Comparison of ENCODE assay signal across 8 mouse cellular contexts in genomic region chr2:11663961-11664360, GRCm38 (mm10). TPM values are rescaled to one million over a fixed set of nuclear protein-coding genes. Genes with fewer than 3 reads are reported as not detected.
DNase-seq lines count a peak whose midpoint lies in the region; ATAC-seq and TF ChIP-seq lines count a peak whose summit lies in the region.

No protein-coding gene starts in this region.

- no peak overlapping the region for H3K9ac ChIP-seq in embryonic facial prominence, embryonic 14.5 days (ENCODE audit: low read depth, low read length)
- no peak overlapping the region for H3K9ac ChIP-seq in limb, embryonic 13.5 days
- H3K9ac ChIP-seq in midbrain, embryonic 16.5 days (ENCODE audit: low read depth, low read length): no peak overlapping the region

- H3K4me3 ChIP-seq in embryonic facial prominence, embryonic 14.5 days (ENCODE audit: low read depth, low read length): peak overlapping the region; percentile 10; the same call in 1 of the 2 replicates
- H3K4me3 ChIP-seq in limb, embryonic 13.5 days: no peak overlapping the region
- H3K4me3 ChIP-seq in midbrain, embryonic 16.5 days (ENCODE audit: low read depth, low read length): peak overlapping the region; percentile 24
- H3K4me3 ChIP-seq in spleen, adult 2 months (ENCODE audit: extremely low read depth, insufficient read depth, insufficient read length): no peak overlapping the region

- no peaks in the 10 kb centered on the region; the same call in 1 of the 2 replicates for H3K4me1 ChIP-seq in embryonic facial prominence, embryonic 14.5 days (ENCODE audit: control insufficient read depth, insufficient read depth, low read length)
- no peaks in the 10 kb centered on the region for H3K4me1 ChIP-seq in limb, embryonic 13.5 days
- H3K4me1 ChIP-seq in midbrain, embryonic 16.5 days (ENCODE audit: control insufficient read depth, insufficient read depth, low read length): peaks cover 3% of the 10 kb centered on the region; the same call in 1 of the 2 replicates
- H3K4me1 ChIP-seq in spleen, adult 2 months (ENCODE audit: control insufficient read depth, insufficient read depth, insufficient read length): peaks cover 20% of the 10 kb centered on the region; the same call in 1 of the 2 replicates

- H3K27ac ChIP-seq in embryonic facial prominence, embryonic 14.5 days (replicated peaks; ENCODE audit: low read depth, low read length): no peak overlapping the region
- no peak overlapping the region for H3K27ac ChIP-seq in limb, embryonic 13.5 days
- H3K27ac ChIP-seq in midbrain, embryonic 16.5 days (ENCODE audit: low read length): no peak overlapping the region
- peak overlapping the region; percentile 48; the same call in 1 of the 2 replicates for H3K27ac ChIP-seq in spleen, adult 2 months (ENCODE audit: insufficient read depth, low read length)

- peak; percentile 78; the same call in 1 of the 2 replicates for TF ChIP-seq CTCF in spleen, adult 2 months (IDR thresholded peaks at IDR 0.05; ENCODE audit: extremely low read depth, insufficient read depth, insufficient read length, insufficient replicate concordance)

- TF ChIP-seq POLR2A in spleen, adult 2 months (IDR thresholded peaks at IDR 0.05; ENCODE audit: low read depth, low read length): no peak

- DNase-seq in 416B (ENCODE audit: low read depth): peak; percentile 89
- DNase-seq in adrenal gland, postnatal 4 days (ENCODE audit: low spot score in 2 of 2): peak; percentile 43 to 65
- peak; percentile 89 for DNase-seq in embryonic facial prominence, embryonic 14.5 days (ENCODE audit: low spot score)
- DNase-seq in heart, adult 9 months (ENCODE audit: low spot score in 2 of 2): peak; percentile 66 to 83
- peak; percentile 92 for DNase-seq in kidney, adult 9 months
- DNase-seq in spleen, adult 2 months (ENCODE audit: low read depth in 1 of 2, low spot score in 2 of 2): peak; percentile 82 to 89

- 4% methylated on average over 10 of the region's 10 CpGs for WGBS in embryonic facial prominence, embryonic 14.5 days
- 7% methylated on average over 10 of the region's 10 CpGs for WGBS in limb, embryonic 13.5 days
- 3% methylated on average over 10 of the region's 10 CpGs for WGBS in midbrain, embryonic 16.5 days
- 5% methylated on average over 10 of the region's 10 CpGs for WGBS in spleen, adult 2 months

- H3K27me3 ChIP-seq in embryonic facial prominence, embryonic 14.5 days (replicated peaks; ENCODE audit: control insufficient read depth, insufficient read depth, low read length): no peaks in the 10 kb centered on the region
- H3K27me3 ChIP-seq in limb, embryonic 13.5 days: no peaks in the 10 kb centered on the region
- no peaks in the 10 kb centered on the region for H3K27me3 ChIP-seq in midbrain, embryonic 16.5 days (ENCODE audit: control insufficient read depth, insufficient read depth, low read depth, low read length)
- no peaks in the 10 kb centered on the region for H3K27me3 ChIP-seq in spleen, adult 2 months (ENCODE audit: control insufficient read depth, insufficient read depth, low read length)

- no peaks in the 10 kb centered on the region for H3K9me3 ChIP-seq in embryonic facial prominence, embryonic 14.5 days (ENCODE audit: control insufficient read depth, low read length)
- no peaks in the 10 kb centered on the region for H3K9me3 ChIP-seq in limb, embryonic 13.5 days
- H3K9me3 ChIP-seq in midbrain, embryonic 16.5 days (replicated peaks; ENCODE audit: control insufficient read depth, low read length, poor library complexity, severe bottlenecking): no peaks in the 10 kb centered on the region

- peak; percentile 84 for ATAC-seq in embryonic facial prominence, embryonic 14.5 days (ENCODE audit: low read depth)
- peak; percentile 61; the same call in 1 of the 2 replicates for ATAC-seq in limb, embryonic 13.5 days (ENCODE audit: low FRiP score, low read depth)
- ATAC-seq in midbrain, embryonic 16.5 days: peak; percentile 97

- H3K4me2 ChIP-seq in embryonic facial prominence, embryonic 14.5 days (ENCODE audit: low read depth, low read length): peak overlapping the region; percentile 42
- H3K4me2 ChIP-seq in limb, embryonic 13.5 days (replicated peaks): peak overlapping the region; percentile 39
- H3K4me2 ChIP-seq in midbrain, embryonic 16.5 days (ENCODE audit: low read length): peak overlapping the region; percentile 44

- H3K36me3 ChIP-seq in embryonic facial prominence, embryonic 14.5 days (ENCODE audit: control insufficient read depth, insufficient read depth, low read length): no peaks in the 10 kb centered on the region
- no peaks in the 10 kb centered on the region for H3K36me3 ChIP-seq in limb, embryonic 13.5 days
- H3K36me3 ChIP-seq in midbrain, embryonic 16.5 days (ENCODE audit: control insufficient read depth, insufficient read depth, low read length): no peaks in the 10 kb centered on the region
- H3K36me3 ChIP-seq in spleen, adult 2 months (ENCODE audit: control insufficient read depth, insufficient read depth, low read length): no peaks in the 10 kb centered on the region

RNA-seq across cellular contexts. Expression of gene Il2ra, which starts 21.4 kb away (rescaled TPM):
- total RNA-seq in adrenal gland, postnatal 4 days (2021): under 1 TPM; 0.14 TPM
- polyA plus RNA-seq in embryonic facial prominence, embryonic 14.5 days (2014; fragmentation: Nextera tagmentation; extraction: Ambion mirVana): not detected in 2 replicates
- not detected in 2 replicates for polyA plus RNA-seq in limb, embryonic 13.5 days (2015; fragmentation: Nextera tagmentation; extraction: Ambion mirVana)
- polyA plus RNA-seq in midbrain, embryonic 16.5 days (2015; fragmentation: Nextera tagmentation; extraction: Ambion mirVana): 0.04 TPM in 1 of 2 replicates, not detected in the other
- 1.6 and 2.0 TPM in 2 replicates for polyA plus RNA-seq in spleen, adult 2 months (2012; rRNA removed)

RNA-seq across cellular contexts. Expression of gene Gm17490, which starts 37.9 kb away (rescaled TPM):
- total RNA-seq in adrenal gland, postnatal 4 days (2021): not detected
- polyA plus RNA-seq in embryonic facial prominence, embryonic 14.5 days (2014; fragmentation: Nextera tagmentation; extraction: Ambion mirVana): not detected in 2 replicates
- polyA plus RNA-seq in limb, embryonic 13.5 days (2015; fragmentation: Nextera tagmentation; extraction: Ambion mirVana): not detected in 2 replicates
- not detected in 2 replicates for polyA plus RNA-seq in midbrain, embryonic 16.5 days (2015; fragmentation: Nextera tagmentation; extraction: Ambion mirVana)
- polyA plus RNA-seq in spleen, adult 2 months (2012; rRNA removed): not detected in 2 replicates

RNA-seq across cellular contexts. Expression of gene Il15ra, which starts 41.1 kb away (rescaled TPM):
- total RNA-seq in adrenal gland, postnatal 4 days (2021): 10 to 100 TPM; 12.1 to 17.7 TPM
- 3.2 and 3.5 TPM in 2 replicates for polyA plus RNA-seq in embryonic facial prominence, embryonic 14.5 days (2014; fragmentation: Nextera tagmentation; extraction: Ambion mirVana)
- polyA plus RNA-seq in limb, embryonic 13.5 days (2015; fragmentation: Nextera tagmentation; extraction: Ambion mirVana): 1.6 and 2.1 TPM in 2 replicates
- polyA plus RNA-seq in midbrain, embryonic 16.5 days (2015; fragmentation: Nextera tagmentation; extraction: Ambion mirVana): 0.52 and 1.6 TPM in 2 replicates
- 33.2 and 57.8 TPM in 2 replicates for polyA plus RNA-seq in spleen, adult 2 months (2012; rRNA removed)

Comparison
In these comparisons a context has a peak if more than half of its experiments do, and no peak if none do; other contexts are left out.
1. H3K4me3 ChIP-seq: peak in embryonic facial prominence, embryonic 14.5 days (single experiment) and midbrain, embryonic 16.5 days (single experiment); none in limb, embryonic 13.5 days (single experiment) and spleen, adult 2 months (single experiment).
2. Peak in every context shown above with its lines, with median percentiles within 50 percentile points of each other: DNase-seq, ATAC-seq and H3K4me2 ChIP-seq.